Mouse (Mus musculus): ENCODE results near the gene H3f3b. TPM values are rescaled to one million over a fixed set of nuclear protein-coding genes. Genes with fewer than 3 reads are reported as not detected.

The H3f3b gene
- total and polyA plus RNA-seq, 2 experiments from 2014 or later = 627 to 2,179 TPM

DNA sequence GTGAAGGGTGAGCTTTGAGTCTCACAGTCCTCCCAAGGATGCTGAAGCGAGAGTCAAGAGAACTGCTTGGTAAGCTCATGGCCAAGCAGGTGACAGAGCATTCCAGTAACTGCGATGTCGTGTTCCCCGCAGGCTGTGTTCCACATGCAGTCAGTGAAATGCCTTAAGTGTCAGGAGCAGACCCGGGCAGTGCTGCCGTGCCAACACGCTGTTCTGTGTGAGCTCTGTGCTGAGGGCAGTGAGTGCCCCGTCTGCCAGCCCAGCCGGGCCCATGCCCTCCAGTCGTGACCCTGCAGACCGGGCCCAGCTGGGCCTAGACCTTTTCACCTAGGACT lies 31.9 kb upstream of the H3f3b start:
- Histone ChIP-seq H3K4me2 (ENCODE audit: low read depth, low read length) (no peak overlapping the region), H3K4me3 (ENCODE audit: low read length) (no peak overlapping the region), H3K27me3 (ENCODE audit: insufficient read depth, low read length) (no peaks in the 10 kb centered on the region), H3K4me1 (ENCODE audit: insufficient read depth, low read length) (0 out of 2 replicates have a peak, but pooled peaks cover 4% of the 10 kb centered on the region), H3K36me3 (ENCODE audit: insufficient read depth, low read length) (peaks cover 56% of the 10 kb centered on the region), H3K9me3 (ENCODE audit: low read length) (no peaks in the 10 kb centered on the region), H3K9ac (replicated peaks; ENCODE audit: low read length) (no peak overlapping the region), H3K27ac (no peak overlapping the region)
- ATAC-seq (no peak), DNase-seq (ENCODE audit: low spot score) (no peak)
- TF ChIP-seq CTCF (IDR thresholded peaks at IDR 0.05; ENCODE audit: low read depth) = no peak
- 92% methylated on average over 11 of the region's 11 CpGs for WGBS

DNA sequence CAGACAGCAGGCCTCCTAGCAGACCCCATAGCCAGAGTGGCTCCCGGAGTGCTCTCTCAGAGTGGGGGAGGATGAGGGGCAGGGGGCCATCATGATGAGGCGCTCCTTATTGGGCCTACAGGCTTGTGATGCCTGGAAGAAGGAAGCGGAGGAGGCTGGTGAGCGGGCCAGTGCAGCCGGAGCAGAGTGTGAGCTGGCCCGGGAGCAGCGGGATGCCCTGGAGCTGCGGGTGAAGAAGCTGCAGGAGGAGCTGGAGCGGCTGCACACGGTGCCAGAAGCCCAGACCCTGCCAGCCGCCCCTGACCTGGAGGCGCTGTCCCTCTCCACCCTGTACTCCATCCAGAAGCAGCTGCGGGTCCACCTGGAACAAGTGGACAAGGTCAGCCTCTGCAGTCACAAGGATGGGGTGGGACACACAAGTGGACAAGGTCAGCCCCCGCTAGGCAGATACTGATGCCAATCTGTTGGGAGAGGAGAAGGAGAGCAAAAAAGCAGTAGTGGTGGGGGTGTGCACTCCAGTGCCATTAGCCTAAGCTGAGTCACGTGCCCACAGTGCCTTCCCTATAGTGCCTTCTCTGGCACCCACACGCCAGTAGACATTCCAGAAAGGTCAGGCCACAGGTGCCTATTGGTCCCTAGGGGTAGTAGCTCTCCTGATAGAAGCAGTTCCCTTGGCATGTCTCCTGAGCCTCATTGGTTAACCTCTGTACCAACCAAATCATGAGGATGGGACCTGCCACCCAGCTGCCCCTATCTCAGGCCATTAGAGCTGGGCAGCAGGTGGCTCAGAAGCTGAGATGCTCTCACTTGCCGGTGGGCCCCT lies 31.3 kb upstream of the H3f3b start:
- 0 out of 2 replicates have a peak, but pooled peaks cover 4% of the 10 kb centered on the region for H3K4me1 ChIP-seq (ENCODE audit: insufficient read depth, low read length)
- no peak overlapping the region for H3K4me3 ChIP-seq (ENCODE audit: low read length)
- TF ChIP-seq CTCF (IDR thresholded peaks at IDR 0.05; ENCODE audit: low read depth) = no peak
- H3K9me3 ChIP-seq (ENCODE audit: low read length) = no peaks in the 10 kb centered on the region
- DNase-seq (ENCODE audit: low spot score) (no peak), ATAC-seq (no peak)
- H3K27me3 ChIP-seq (ENCODE audit: insufficient read depth, low read length) = no peaks in the 10 kb centered on the region
- no peak overlapping the region for H3K27ac ChIP-seq
- H3K4me2 ChIP-seq (ENCODE audit: low read depth, low read length) = no peak overlapping the region
- peaks cover 62% of the 10 kb centered on the region for H3K36me3 ChIP-seq (ENCODE audit: insufficient read depth, low read length)
- 90% methylated on average over 17 of the region's 17 CpGs for WGBS
- no peak overlapping the region for H3K9ac ChIP-seq (replicated peaks; ENCODE audit: low read length)

GRCm38 (mm10) chr11:116058022-116058614 lies 30.4 kb upstream of the H3f3b start:
- Histone ChIP-seq H3K9me3 (ENCODE audit: low read length) (no peaks in the 10 kb centered on the region), H3K4me3 (ENCODE audit: low read length) (no peak overlapping the region), H3K9ac (replicated peaks; ENCODE audit: low read length) (no peak overlapping the region), H3K36me3 (ENCODE audit: insufficient read depth, low read length) (peaks cover 70% of the 10 kb centered on the region), H3K4me2 (ENCODE audit: low read depth, low read length) (no peak overlapping the region), H3K27me3 (ENCODE audit: insufficient read depth, low read length) (no peaks in the 10 kb centered on the region), H3K27ac (no peak overlapping the region), H3K4me1 (ENCODE audit: insufficient read depth, low read length) (no peaks in the 10 kb centered on the region)
- no peak for TF ChIP-seq CTCF (IDR thresholded peaks at IDR 0.05; ENCODE audit: low read depth)
- 75% methylated on average over 12 of the region's 12 CpGs for WGBS
- ATAC-seq (no peak), DNase-seq (ENCODE audit: low spot score) (no peak)

DNA sequence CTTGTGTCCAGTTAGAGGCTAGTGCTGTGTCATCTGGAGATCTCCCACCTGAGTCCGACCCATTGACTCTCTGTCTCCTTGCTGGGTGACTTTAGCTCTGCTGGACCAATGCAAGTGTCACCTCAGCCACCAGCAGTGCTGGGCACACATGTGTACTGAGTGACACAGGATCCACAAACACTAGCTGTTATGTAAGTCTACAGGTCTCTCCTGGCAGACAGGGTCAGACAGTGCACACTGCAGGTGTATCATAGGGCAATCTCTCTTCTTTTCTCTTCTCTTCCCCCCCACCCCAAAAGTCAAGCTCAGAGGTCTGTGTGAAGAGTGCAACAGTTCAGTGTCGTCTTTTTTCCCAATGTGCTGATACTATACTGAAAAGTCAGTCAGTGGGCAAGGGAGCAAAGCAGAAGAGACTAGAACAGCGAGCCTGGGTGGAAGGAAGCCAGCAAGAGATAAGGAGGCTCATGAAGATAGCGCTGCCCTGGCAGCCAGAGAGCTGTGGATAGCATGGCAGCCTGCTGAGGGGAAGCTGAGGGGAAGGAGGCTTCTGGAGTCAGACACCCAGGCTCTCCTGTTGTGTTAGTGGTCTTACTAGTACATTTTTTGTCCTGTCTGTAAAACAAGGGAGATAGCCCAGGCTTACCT lies 29.6 kb upstream of the H3f3b start:
- TF ChIP-seq CTCF (IDR thresholded peaks at IDR 0.05; ENCODE audit: low read depth) = no peak
- DNase-seq (ENCODE audit: low spot score) (no peak), ATAC-seq (no peak)
- H3K9me3 ChIP-seq (ENCODE audit: low read length) = no peaks in the 10 kb centered on the region
- 85% methylated on average over 4 of the region's 4 CpGs for WGBS
- no peaks in the 10 kb centered on the region for H3K4me1 ChIP-seq (ENCODE audit: insufficient read depth, low read length)
- H3K27me3 ChIP-seq (ENCODE audit: insufficient read depth, low read length) = no peaks in the 10 kb centered on the region
- H3K27ac ChIP-seq = no peak overlapping the region
- H3K36me3 ChIP-seq (ENCODE audit: insufficient read depth, low read length) = peaks cover 78% of the 10 kb centered on the region
- no peak overlapping the region for H3K4me3 ChIP-seq (ENCODE audit: low read length)
- H3K9ac ChIP-seq (replicated peaks; ENCODE audit: low read length) = no peak overlapping the region
- H3K4me2 ChIP-seq (ENCODE audit: low read depth, low read length) = no peak overlapping the region

DNA sequence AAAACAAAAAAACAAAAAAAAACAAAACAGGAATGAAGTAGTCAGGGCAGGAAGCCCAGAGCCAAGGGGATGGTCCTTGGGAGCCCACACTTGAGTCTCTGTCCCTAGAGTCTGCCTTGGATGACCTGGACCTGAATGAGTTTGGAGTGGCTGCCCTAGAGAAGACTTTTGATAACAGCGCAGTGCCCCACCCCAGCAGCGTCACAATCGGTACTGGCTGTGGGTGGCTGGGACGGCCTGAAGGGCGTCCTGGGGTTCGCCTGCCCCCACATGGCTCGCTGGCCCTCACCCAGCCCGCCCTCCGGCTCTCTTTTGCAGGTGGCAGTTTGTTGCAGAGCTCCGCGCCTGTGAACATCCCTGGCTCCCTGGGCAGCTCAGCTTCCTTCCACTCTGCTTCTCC lies 28.1 kb upstream of the H3f3b start:
- no peak overlapping the region for H3K4me3 ChIP-seq (ENCODE audit: low read length)
- no peaks in the 10 kb centered on the region for H3K27me3 ChIP-seq (ENCODE audit: insufficient read depth, low read length)
- 87% methylated on average over 11 of the region's 11 CpGs for WGBS
- DNase-seq (ENCODE audit: low spot score) (no peak), ATAC-seq (no peak)
- no peak overlapping the region for H3K9ac ChIP-seq (replicated peaks; ENCODE audit: low read length)
- no peak for TF ChIP-seq CTCF (IDR thresholded peaks at IDR 0.05; ENCODE audit: low read depth)
- peaks cover 79% of the 10 kb centered on the region for H3K36me3 ChIP-seq (ENCODE audit: insufficient read depth, low read length)
- H3K4me2 ChIP-seq (ENCODE audit: low read depth, low read length) = no peak overlapping the region
- H3K27ac ChIP-seq = no peak overlapping the region
- H3K4me1 ChIP-seq (ENCODE audit: insufficient read depth, low read length) = no peaks in the 10 kb centered on the region
- no peaks in the 10 kb centered on the region for H3K9me3 ChIP-seq (ENCODE audit: low read length)

- DNase-seq (ENCODE audit: low spot score) = no peak
Observed at GRCm38 (mm10) chr11:116053510-116054229, 25.9 kb upstream of the H3f3b start.

More at GRCm38 (mm10) chr11:116053510-116054229, 25.9 kb upstream of the H3f3b start:
- WGBS = 95% methylated on average over 9 of the region's 9 CpGs
- H3K9ac ChIP-seq (replicated peaks; ENCODE audit: low read length) = no peak overlapping the region
- no peak overlapping the region for H3K4me2 ChIP-seq (ENCODE audit: low read depth, low read length)
- H3K9me3 ChIP-seq (ENCODE audit: low read length) = no peaks in the 10 kb centered on the region
- no peak overlapping the region for H3K4me3 ChIP-seq (ENCODE audit: low read length)
- no peak for TF ChIP-seq CTCF (IDR thresholded peaks at IDR 0.05; ENCODE audit: low read depth)
- H3K27ac ChIP-seq = no peak overlapping the region
- H3K27me3 ChIP-seq (ENCODE audit: insufficient read depth, low read length) = no peaks in the 10 kb centered on the region
- ATAC-seq = no peak
- no peaks in the 10 kb centered on the region for H3K4me1 ChIP-seq (ENCODE audit: insufficient read depth, low read length)
- H3K36me3 ChIP-seq (ENCODE audit: insufficient read depth, low read length) = peaks cover 79% of the 10 kb centered on the region
